Mouse (Mus musculus) G1E (cell line): Measurements from ENCODE around the gene C2cd4d. TPM values are rescaled to one million over a fixed set of nuclear protein-coding genes. Genes with fewer than 3 reads are reported as not detected.

Experiments used
- ATAC-seq: 2 replicates; pipeline ENCODE4 v1.8.0; 2016; ENCODE audit warnings: mild to moderate bottlenecking; ENCODE audit not compliant: insufficient number of reproducible peaks, poor library complexity, low FRiP score, severe bottlenecking; ENCODE audit errors: extremely low read depth
- DNase-seq: peaks from one replicate; pipeline ENCODE4 v3.0.0; 2012; ENCODE audit warnings: low spot score
- H3K27me3 ChIP-seq: 2 replicates; pipeline ENCODE4 v1.6.1; 2012; ENCODE audit warnings: mild to moderate bottlenecking, low read length, inconsistent platforms; ENCODE audit not compliant: insufficient read depth
- H3K36me3 ChIP-seq: replicated peaks from 2 replicates; pipeline ENCODE3; 2012; ENCODE audit warnings: mild to moderate bottlenecking, inconsistent platforms
- H3K4me1 ChIP-seq: 2 replicates; pipeline ENCODE4 v1.6.1; 2012; ENCODE audit warnings: low read depth, low read length, inconsistent platforms, mixed read lengths; ENCODE audit not compliant: insufficient read depth
- H3K4me3 ChIP-seq: 2 replicates; pipeline ENCODE4 v1.5.1; 2012; ENCODE audit warnings: low read depth, mild to moderate bottlenecking, inconsistent platforms, low read length, moderate library complexity, mixed read lengths
- H3K9me3 ChIP-seq: replicated peaks from 2 replicates; pipeline ENCODE4 v1.6.1; 2012; ENCODE audit warnings: inconsistent platforms
- CTCF ChIP-seq: IDR thresholded peaks from 2 replicates; pipeline ENCODE4 v1.5.1; 2012; ENCODE audit warnings: low read depth, low read length, inconsistent platforms, mixed read lengths
- GATA1 ChIP-seq: IDR thresholded peaks from 2 replicates; pipeline ENCODE4 v1.6.1; 2012; ENCODE audit warnings: borderline replicate concordance, low read length, inconsistent platforms, mixed read lengths
- GATA2 ChIP-seq: IDR thresholded peaks from 2 replicates; pipeline ENCODE4 v1.6.1; 2012; ENCODE audit warnings: low read depth, low read length, inconsistent platforms, borderline replicate concordance
- POLR2AphosphoS5 ChIP-seq: IDR thresholded peaks from 2 replicates; pipeline ENCODE4 v1.6.1; 2012; ENCODE audit warnings: low read depth, low read length, inconsistent platforms; ENCODE audit not compliant: insufficient replicate concordance
- TAL1 ChIP-seq: conservative IDR thresholded peaks from 2 replicates; pipeline ENCODE4 v1.6.1; 2012; ENCODE audit warnings: low read depth, low read length, inconsistent platforms, mixed read lengths
- polyA plus RNA-seq: library from polyadenylated mRNA; stranded (reverse); fragments of >175 nt; gene quantifications from 2 replicates; pipeline ENCODE4 v1.2.3, GENCODE M21; 2012
- total RNA-seq, 2 experiments: library from RNA; stranded (forward) in 1 of 2; stranded (reverse) in 1 of 2; fragments of 200-1000 nt in 1 of 2; fragments of >200 nt in 1 of 2; fragmentation: Nextera tagmentation in 1 of 2; gene quantifications; 2 replicates each; pipeline ENCODE4 v1.2.3; 2014 to 2017

The C2cd4d gene
- total and polyA plus RNA-seq, 3 experiments, result 0.11 TPM; not detected in 2

DNA sequence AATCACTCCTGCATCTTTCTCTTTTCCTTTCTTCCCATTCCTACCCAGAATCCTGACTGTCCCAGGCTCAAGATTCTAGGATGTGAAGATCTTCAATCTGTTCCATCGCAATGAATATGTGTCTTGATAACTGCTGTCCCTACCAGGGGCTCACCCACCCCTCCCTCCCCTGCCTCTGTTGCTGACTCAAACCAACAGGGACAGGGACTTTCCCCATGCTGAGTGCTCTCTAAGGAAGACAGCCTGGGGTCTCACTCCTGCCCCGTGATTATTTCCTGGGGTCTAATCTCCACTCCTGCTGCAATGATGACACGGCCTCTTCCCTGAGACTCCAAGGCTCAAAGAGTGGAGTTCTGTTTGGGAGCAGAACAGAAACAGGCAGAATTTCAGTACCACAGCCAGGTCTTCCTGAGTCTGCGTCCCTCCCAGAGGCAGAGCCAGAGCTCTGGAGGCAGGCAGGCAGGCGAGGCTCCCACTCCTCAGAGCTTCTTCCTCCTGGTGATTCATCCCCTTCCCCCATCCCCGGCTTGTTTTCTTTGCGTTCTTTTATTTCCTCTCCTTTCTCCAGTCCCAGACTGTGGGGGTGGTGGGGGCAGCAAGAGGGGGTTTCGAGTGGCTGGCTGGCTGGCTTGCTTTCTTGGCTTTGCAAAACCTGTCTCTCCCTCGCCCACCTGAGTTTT, 17.7 kb downstream of the C2cd4d start:
- no peak overlapping the region for H3K4me3 ChIP-seq
- no peaks in the 10 kb centered on the region for H3K4me1 ChIP-seq
- H3K27me3 ChIP-seq, result peaks cover 26% of the 10 kb centered on the region
- no peaks in the 10 kb centered on the region for H3K36me3 ChIP-seq
- DNase-seq (no peak), ATAC-seq (no peak)
- no peaks in the 10 kb centered on the region for H3K9me3 ChIP-seq
- no peak for TF ChIP-seq TAL1
- TF ChIP-seq GATA1, result no peak
- no peak for TF ChIP-seq CTCF
- no peak for TF ChIP-seq GATA2
- TF ChIP-seq POLR2AphosphoS5, result no peak

DNA sequence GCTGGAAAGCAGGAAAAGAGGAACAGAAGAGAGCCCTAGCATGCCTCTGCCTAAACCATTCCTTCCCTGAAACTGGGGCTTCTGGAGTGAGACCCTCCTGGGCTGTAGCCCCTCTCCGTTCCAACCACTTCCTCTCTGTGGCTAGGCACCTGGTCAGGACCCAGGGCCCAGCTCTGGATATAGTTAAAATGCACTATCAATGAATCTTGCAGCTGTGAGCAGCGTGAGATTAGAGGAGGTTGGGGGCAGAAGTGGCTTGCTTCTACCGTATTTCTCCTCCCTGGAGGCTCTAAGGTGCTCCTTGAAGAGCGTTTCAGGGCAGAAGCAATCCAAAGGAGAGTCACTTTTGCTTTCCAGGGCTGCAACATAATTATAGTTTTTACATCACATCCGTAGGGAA, 20.1 kb downstream of the C2cd4d start:
- H3K27me3 ChIP-seq, result peaks cover 25% of the 10 kb centered on the region
- TF ChIP-seq TAL1, result no peak
- TF ChIP-seq GATA1, result no peak
- TF ChIP-seq GATA2, result no peak
- TF ChIP-seq CTCF, result no peak
- no peak for TF ChIP-seq POLR2AphosphoS5

DNA sequence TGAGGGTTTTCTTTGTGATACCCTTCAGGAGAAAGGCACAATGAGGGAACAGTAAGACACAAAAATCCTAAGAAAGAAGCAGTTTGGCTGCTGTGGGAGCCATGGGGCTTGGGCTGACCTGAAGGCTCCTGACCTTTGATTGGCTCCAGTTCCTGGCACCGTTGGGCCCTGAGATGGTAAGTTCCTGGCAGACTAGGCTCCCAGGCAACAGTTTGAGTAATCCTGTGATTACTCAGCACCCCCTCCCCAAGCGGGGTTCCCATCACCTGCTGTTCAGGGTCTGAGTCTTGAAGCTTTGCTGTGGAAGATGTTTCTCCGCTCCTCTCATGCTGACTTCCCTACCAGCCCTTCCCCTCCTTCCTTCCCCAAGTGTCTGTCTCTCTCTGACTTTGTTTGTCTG, 21.2 kb downstream of the C2cd4d start:
- no peak overlapping the region for H3K4me3 ChIP-seq
- no peak for ATAC-seq

More for the DNA sequence above, 20.1 kb downstream of the C2cd4d start:
- no peak for ATAC-seq
- Histone ChIP-seq H3K4me1 (no peaks in the 10 kb centered on the region), H3K36me3 (no peaks in the 10 kb centered on the region), H3K9me3 (no peaks in the 10 kb centered on the region), H3K4me3 (no peak overlapping the region)
- no peak for DNase-seq

DNA sequence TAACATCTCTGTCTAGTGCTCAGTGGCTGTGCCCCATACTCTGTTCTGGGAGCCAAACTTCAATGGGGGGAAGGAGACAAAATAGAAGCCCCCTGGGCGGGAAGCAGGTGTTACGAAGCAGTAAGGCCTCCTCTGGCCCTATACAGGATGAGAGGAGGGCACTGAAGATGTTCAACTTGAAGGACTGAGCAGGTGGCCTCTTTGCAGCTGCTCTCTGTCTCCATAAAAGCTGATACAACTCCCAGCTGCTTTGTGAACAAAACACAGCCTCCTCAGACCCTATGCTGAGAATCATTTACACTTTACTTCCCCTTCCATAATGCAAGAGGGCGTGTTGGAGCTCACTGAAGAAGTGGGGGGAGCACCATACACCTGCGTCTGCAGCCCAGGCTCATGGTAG, 24.4 kb downstream of the C2cd4d start:
- Histone ChIP-seq H3K9me3 (no peaks in the 10 kb centered on the region), H3K4me3 (no peak overlapping the region), H3K4me1 (peaks cover 3% of the 10 kb centered on the region; the same call in 1 of the 2 replicates), H3K36me3 (no peaks in the 10 kb centered on the region), H3K27me3 (peaks cover 41% of the 10 kb centered on the region)
- TF ChIP-seq GATA2 (no peak), TAL1 (no peak), POLR2AphosphoS5 (no peak), CTCF (no peak)
- DNase-seq (no peak), ATAC-seq (no peak)

More for the DNA sequence above, 21.2 kb downstream of the C2cd4d start:
- TF ChIP-seq GATA2 (no peak), TAL1 (no peak), GATA1 (no peak), POLR2AphosphoS5 (no peak)
- Histone ChIP-seq H3K27me3 (peaks cover 30% of the 10 kb centered on the region), H3K9me3 (no peaks in the 10 kb centered on the region), H3K4me1 (peaks cover 3% of the 10 kb centered on the region; the same call in 1 of the 2 replicates), H3K36me3 (no peaks in the 10 kb centered on the region)
- no peak for DNase-seq

DNA sequence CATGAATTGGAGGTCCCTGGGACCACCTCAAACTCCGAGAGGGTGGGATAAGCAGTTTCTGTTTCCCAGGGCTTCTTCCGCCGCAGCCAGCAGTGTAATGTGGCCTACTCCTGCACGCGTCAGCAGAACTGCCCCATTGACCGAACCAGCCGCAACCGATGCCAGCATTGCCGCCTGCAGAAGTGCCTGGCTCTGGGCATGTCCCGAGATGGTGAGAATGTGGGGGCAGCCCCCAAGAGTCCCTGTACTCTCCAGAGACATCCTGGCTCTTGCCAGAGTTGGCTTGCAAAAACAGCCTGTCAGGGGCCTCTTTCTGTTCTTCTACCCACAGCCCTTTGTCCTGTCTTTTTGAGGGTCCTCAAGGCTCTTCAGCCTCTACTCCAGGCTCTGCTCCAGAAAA, 25.2 kb downstream of the C2cd4d start:
- ATAC-seq, result no peak
- Histone ChIP-seq H3K4me1 (peaks cover 3% of the 10 kb centered on the region; the same call in 1 of the 2 replicates), H3K36me3 (no peaks in the 10 kb centered on the region), H3K9me3 (no peaks in the 10 kb centered on the region), H3K4me3 (no peak overlapping the region), H3K27me3 (peaks cover 36% of the 10 kb centered on the region)
- TF ChIP-seq GATA1 (no peak), TAL1 (no peak), CTCF (no peak), POLR2AphosphoS5 (no peak), GATA2 (no peak)
- DNase-seq, result no peak

DNA sequence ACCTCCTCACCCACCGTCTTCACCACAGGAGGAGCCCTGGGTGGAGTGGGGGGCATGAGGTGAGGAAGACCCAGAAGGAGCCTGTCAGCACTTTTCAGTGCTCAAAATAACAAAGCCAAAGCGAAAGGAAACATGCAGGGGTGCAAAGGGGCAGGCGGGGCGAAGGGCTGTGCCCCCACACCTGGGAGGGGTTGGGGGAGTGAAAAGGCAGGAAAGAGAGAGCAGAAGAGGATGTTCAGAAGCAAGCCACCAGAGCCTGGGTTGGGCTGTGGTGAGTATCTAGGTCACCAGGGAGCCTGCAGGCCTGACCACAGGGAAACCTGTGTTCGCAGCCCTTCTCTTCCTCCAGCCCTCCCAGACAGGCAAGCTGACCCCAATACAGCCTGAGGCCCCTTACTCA, 25.8 kb downstream of the C2cd4d start:
- TF ChIP-seq POLR2AphosphoS5, result no peak
- Histone ChIP-seq H3K27me3 (peaks cover 37% of the 10 kb centered on the region), H3K4me3 (no peak overlapping the region), H3K4me1 (peaks cover 3% of the 10 kb centered on the region; the same call in 1 of the 2 replicates), H3K9me3 (no peaks in the 10 kb centered on the region), H3K36me3 (no peaks in the 10 kb centered on the region)
- ATAC-seq (no peak), DNase-seq (no peak)

DNA sequence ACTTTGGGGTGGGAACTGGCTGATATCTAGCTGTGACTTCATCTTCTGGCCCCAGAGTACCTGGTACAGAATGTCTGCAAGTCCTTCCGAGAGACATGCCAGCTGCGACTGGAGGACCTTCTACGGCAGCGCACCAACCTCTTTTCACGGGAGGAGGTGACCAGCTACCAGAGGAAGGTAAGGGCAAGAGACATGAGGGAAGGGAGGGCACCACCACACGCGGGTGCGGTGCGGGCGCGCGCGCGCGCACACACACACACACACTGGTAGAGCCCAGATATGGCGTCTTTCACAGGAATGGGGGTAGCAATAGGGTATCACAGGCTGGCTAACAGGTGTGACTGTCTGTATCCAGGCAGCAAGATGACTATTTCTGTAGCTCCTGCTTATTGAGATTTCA, 27.2 kb downstream of the C2cd4d start:
- H3K4me3 ChIP-seq, result no peak overlapping the region
- DNase-seq, result no peak
- H3K27me3 ChIP-seq, result peaks cover 34% of the 10 kb centered on the region
- TF ChIP-seq GATA2 (no peak), CTCF (no peak), GATA1 (no peak)
- H3K36me3 ChIP-seq, result no peaks in the 10 kb centered on the region
- ATAC-seq, result no peak
- H3K9me3 ChIP-seq, result no peaks in the 10 kb centered on the region
- H3K4me1 ChIP-seq, result peaks cover 3% of the 10 kb centered on the region; the same call in 1 of the 2 replicates
